Mouse (Mus musculus) lung, adult 18-20 months (tissue): Measurements from ENCODE around the gene Hmgn3.
"Not testable (repeated sequence)": the region's sequence is repeated elsewhere in the genome, so short reads cannot be mapped to it uniquely, and the experiment has no call there.

Experiments used
- DNase-seq, 2 experiments: peaks; one replicate each; pipeline ENCODE4 v3.0.0; 2022; ENCODE audit warnings: mixed read lengths in 2 of 2

Hmgn3 gene

GRCm38 (mm10) chr9:83146446-83147188, at the start of gene Hmgn3:
Gene Hmgn3 (minus strand): TSS chr9:83146685.
- peak; percentile 91 to 92 for DNase-seq

GRCm38 (mm10) chr9:83195765-83196164, 49.3 kb upstream of the Hmgn3 start:
- DNase-seq: peak in 1 of 2 experiments; percentile 1

DNA sequence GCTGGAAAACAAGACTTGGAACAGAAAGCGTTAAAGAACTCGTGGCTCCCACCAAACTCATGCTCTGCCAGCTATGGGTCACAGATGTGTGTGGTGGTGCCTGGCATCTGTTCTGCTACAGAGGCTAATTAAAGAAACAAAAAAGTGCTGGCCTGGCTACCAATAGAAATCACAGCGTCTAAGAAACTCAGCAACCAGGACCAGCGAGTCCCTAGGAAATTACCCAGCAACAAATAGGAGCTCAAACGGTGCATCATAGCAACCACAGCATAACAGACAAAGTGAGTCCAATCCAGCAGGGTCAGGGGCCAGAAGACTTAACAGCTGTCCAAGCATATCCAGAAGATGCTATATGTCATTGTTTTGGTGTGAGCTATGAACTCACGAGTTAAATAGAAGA, 48.5 kb upstream of the Hmgn3 start:
- DNase-seq: peak in 1 of 2 experiments; percentile 3

GRCm38 (mm10) chr9:83187752-83188151, 41.3 kb upstream of the Hmgn3 start:
- no peak for DNase-seq

GRCm38 (mm10) chr9:83145591-83146445, 667 bp downstream of the Hmgn3 start:
- DNase-seq: peak; percentile 35 to 42

- DNase-seq: no peak
These were observed 16.7 kb downstream of the Hmgn3 start for GRCm38 (mm10) chr9:83129831-83130230.

GRCm38 (mm10) chr9:83127840-83128239, 18.6 kb downstream of the Hmgn3 start:
- DNase-seq: peak in 1 of 2 experiments; percentile 41

DNA sequence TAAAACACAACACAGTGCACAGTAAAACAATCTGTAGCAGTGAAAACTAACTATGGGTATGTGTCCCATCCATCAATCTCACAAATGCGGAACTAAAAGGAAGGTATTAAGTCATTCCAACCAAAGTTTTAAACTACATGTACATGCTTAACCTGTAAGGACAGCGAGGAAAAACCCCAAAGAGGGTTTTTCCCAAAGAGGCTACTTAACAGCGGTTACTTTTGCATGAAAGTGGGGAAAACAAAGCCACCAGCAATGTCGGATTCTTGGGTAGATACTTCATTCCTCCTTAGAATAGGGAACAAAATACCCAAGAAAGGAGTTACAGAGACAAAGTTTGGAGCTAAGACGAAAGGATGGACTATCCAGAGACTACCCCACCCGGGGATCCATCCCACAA, 20.0 kb downstream of the Hmgn3 start:
- not testable (repeated sequence) for DNase-seq

DNA sequence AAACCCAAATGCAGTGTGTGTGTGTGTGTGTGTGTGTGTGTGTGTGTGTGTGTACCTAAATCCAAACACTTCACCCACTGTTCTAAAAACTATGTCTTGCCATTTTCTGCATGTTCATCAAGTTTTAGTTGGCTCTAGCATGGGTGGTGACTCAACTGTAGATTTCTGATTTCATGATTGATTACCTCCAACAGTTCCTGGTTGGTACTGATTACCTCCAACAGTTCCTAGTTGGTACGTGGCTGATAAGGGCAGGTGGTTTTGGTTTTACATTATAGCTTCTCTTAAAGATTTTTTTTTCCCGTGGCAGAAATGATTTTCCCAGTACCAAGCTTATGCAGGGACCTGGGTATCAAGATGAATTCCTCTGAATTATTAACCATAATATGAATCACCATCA, 27.3 kb downstream of the Hmgn3 start:
- DNase-seq: no peak

DNA sequence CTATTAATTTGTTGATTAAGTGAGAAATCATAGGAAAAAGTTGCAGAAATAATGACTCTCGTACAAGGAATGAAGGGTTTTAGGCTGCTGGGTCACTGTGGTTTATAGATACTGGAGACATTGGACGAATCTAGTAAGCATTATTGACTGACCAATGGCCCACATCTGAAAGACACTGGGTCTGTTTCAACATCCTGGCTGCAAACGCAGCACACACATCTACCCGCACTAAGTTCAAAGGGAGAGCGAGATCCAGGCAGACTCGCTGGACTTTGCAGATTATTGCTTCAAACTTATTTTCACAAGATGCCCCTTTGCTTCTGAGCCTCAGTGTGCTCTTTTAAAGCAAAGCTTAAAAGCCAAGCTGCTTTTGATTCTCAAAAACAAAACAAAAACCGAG, 29.0 kb downstream of the Hmgn3 start:
- no peak for DNase-seq

GRCm38 (mm10) chr9:83116774-83117474, 29.6 kb downstream of the Hmgn3 start:
- DNase-seq: no peak

- DNase-seq: no peak
These were observed 30.8 kb downstream of the Hmgn3 start for GRCm38 (mm10) chr9:83115676-83116075.

DNA sequence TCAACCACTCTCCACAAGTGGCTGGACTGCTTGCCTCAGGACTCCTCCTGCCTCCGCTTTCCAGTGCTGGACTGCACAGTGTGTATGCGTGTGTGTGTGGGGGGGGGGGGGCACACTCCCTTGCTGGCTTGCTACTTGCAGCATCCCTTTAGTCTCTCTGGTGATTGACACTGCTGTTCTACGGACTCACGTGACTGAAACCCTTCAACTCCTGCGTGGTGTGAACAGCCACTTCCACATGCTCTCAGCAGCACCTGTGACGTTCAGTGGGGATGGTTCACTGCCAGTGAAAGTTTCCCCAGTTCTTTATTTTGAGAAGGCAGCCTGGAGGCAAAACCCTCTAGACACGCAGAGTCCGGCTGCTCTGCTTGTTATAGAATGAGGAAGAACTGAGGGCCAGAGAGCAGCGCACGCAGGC, 32.7 kb downstream of the Hmgn3 start:
- no peak for DNase-seq

- no peak for DNase-seq
These were observed 34.1 kb downstream of the Hmgn3 start for GRCm38 (mm10) chr9:83112305-83112768.

GRCm38 (mm10) chr9:83111789-83112188, 34.7 kb downstream of the Hmgn3 start:
- no peak for DNase-seq

GRCm38 (mm10) chr9:83111117-83111686, 35.3 kb downstream of the Hmgn3 start:
- DNase-seq: no peak

GRCm38 (mm10) chr9:83110406-83111116, 35.9 kb downstream of the Hmgn3 start:
- DNase-seq: peak; percentile 41 to 69

- DNase-seq: no peak
These were observed 36.8 kb downstream of the Hmgn3 start for GRCm38 (mm10) chr9:83109705-83110104.

DNA sequence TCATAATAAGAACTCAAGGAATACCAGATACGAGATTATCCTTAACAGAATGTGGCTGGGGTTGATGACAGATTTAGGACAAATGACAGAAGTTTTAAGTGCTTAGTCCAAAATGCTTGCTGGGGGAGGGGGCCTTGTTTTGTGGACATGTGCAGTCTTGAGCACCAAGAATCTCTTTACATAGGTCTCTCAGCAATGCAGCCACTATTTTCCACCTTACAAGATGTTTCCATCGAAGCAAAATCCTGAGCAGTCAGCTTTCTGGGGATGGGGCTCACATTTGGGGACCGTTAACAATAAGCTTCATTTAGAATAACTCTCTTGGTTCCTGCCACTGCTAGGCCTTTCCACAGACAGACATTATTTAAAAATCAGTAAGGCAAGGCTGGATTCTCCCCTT, 37.7 kb downstream of the Hmgn3 start:
- DNase-seq: no peak

DNA sequence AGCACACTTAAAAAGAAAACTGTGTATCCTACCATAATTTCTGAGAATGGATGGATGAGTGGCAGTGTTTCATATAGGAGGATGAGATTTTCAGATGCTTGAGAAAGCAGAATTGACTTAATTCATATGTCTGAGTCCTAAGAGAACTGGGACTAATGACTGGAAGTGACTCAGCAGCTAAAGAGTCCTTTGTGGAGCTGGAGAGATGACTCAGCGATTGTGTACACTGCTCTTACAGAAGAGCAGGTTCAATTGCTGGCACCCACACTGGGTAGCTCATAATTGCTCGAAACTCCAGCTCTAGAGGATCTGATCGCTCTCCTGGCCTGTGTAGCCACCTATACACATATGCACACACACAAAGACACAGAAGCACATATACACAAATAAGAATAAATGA, 42.7 kb downstream of the Hmgn3 start:
- peak in 1 of 2 experiments; percentile 16 for DNase-seq

DNA sequence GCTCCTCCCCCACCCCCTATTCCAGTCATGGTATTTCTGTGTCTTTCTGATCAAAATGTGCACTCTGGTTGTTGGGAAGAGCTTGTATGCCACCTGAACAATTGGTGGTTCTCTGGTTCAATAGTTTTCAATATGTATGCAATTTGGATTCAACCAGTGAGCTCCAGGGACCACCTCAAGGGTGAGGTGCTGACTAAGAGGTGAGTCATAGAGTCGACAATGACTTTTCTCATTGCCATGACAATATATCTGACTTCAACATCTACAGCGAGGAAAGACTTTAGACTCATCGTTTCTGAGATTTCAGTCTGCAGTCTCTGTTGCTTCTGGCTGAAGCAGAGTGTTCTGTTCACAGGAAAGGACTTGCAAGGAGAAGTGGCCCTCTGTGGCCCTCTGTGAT, 44.8 kb downstream of the Hmgn3 start:
- no peak for DNase-seq

- DNase-seq: no peak
These were observed 45.7 kb downstream of the Hmgn3 start for GRCm38 (mm10) chr9:83100786-83101185.
